Comparison of ENCODE assay signal across 9 mouse cellular contexts in genomic region chr5:134901012-134901643, GRCm38 (mm10). TPM values are rescaled to one million over a fixed set of nuclear protein-coding genes. Genes with fewer than 3 reads are reported as not detected.
DNase-seq lines count a peak whose midpoint lies in the region; ATAC-seq and TF ChIP-seq lines count a peak whose summit lies in the region.
"Had no signal": no experiment of that assay in that cellular context is flagged by ENCODE, and none has a peak within 500 bp of the region (broad histone marks: within the 10 kb centered on the region; RNA-seq: fewer than 3 reads in every experiment).

No protein-coding gene starts in this region.

- no peak overlapping the region for H3K4me2 ChIP-seq in midbrain, embryonic 11.5 days
- H3K4me2 ChIP-seq in embryonic facial prominence, embryonic 11.5 days (ENCODE audit: low read depth, low read length): no peak overlapping the region
- no peak overlapping the region for H3K4me2 ChIP-seq in limb, embryonic 14.5 days (replicated peaks; ENCODE audit: low read depth, low read length, severe bottlenecking)
- H3K4me2 ChIP-seq in stomach, embryonic 16.5 days (ENCODE audit: low read depth, low read length): no peak overlapping the region

- TF ChIP-seq POLR2A in kidney, adult 2 months (IDR thresholded peaks at IDR 0.05; ENCODE audit: low read depth, low read length): no peak
- TF ChIP-seq POLR2A in limb, embryonic 14.5 days (IDR thresholded peaks at IDR 0.05; ENCODE audit: borderline replicate concordance, extremely low read depth, insufficient read depth, insufficient read length): no peak

- no peak for ATAC-seq in midbrain, embryonic 11.5 days (ENCODE audit: low FRiP score)
- ATAC-seq in embryonic facial prominence, embryonic 11.5 days (replicated peaks; ENCODE audit: insufficient number of reproducible peaks, low FRiP score, low TSS enrichment, low read depth): no peak
- ATAC-seq in limb, embryonic 14.5 days (ENCODE audit: low FRiP score, low read depth): peak; percentile 84
- ATAC-seq in stomach, embryonic 16.5 days (ENCODE audit: insufficient read depth, low FRiP score): peak; percentile 49; the same call in 1 of the 2 replicates

- H3K27me3 ChIP-seq in midbrain, embryonic 10.5 days (ENCODE audit: low read depth, poor library complexity, severe bottlenecking): no peaks in the 10 kb centered on the region; the same call in 1 of the 2 replicates
- no peaks in the 10 kb centered on the region for H3K27me3 ChIP-seq in midbrain, embryonic 11.5 days (ENCODE audit: control insufficient read depth, insufficient read depth, low read length)
- no peaks in the 10 kb centered on the region for H3K27me3 ChIP-seq in embryonic facial prominence, embryonic 11.5 days (ENCODE audit: control insufficient read depth, insufficient read depth, low read length)
- no peaks in the 10 kb centered on the region for H3K27me3 ChIP-seq in kidney, adult 2 months (replicated peaks; ENCODE audit: control insufficient read depth, insufficient read depth, low read length)
- H3K27me3 ChIP-seq in limb, embryonic 14.5 days (ENCODE audit: control insufficient read depth, insufficient read depth, low read length): no peaks in the 10 kb centered on the region
- H3K27me3 ChIP-seq in stomach, embryonic 16.5 days (ENCODE audit: control insufficient read depth, insufficient read depth, low read length): no peaks in the 10 kb centered on the region

- peak; percentile 22 for DNase-seq in midbrain, embryonic 10.5 days (ENCODE audit: low spot score)
- DNase-seq in midbrain, embryonic 11.5 days (ENCODE audit: low spot score, missing footprints): no peak
- DNase-seq in adrenal gland, postnatal 10 days: peak; percentile 59
- peak; percentile 78 for DNase-seq in embryonic facial prominence, embryonic 11.5 days (ENCODE audit: low spot score)
- DNase-seq in kidney, adult 2 months: peak; percentile 64
- peak; percentile 72 for DNase-seq in limb, embryonic 14.5 days (ENCODE audit: low spot score)
- DNase-seq in B cell, adult 2 months: no peak

- 0 out of 2 replicates have a peak, but pooled peaks cover 6% of the 10 kb centered on the region for H3K4me1 ChIP-seq in midbrain, embryonic 10.5 days
- H3K4me1 ChIP-seq in midbrain, embryonic 11.5 days (ENCODE audit: control insufficient read depth, insufficient read depth, low read length): no peaks in the 10 kb centered on the region
- H3K4me1 ChIP-seq in embryonic facial prominence, embryonic 11.5 days (ENCODE audit: control insufficient read depth, insufficient read depth, low read length): no peaks in the 10 kb centered on the region
- H3K4me1 ChIP-seq in kidney, adult 2 months (ENCODE audit: control insufficient read depth, insufficient read depth, low read length): no peaks in the 10 kb centered on the region
- peaks cover 17% of the 10 kb centered on the region for H3K4me1 ChIP-seq in limb, embryonic 14.5 days (ENCODE audit: control insufficient read depth, insufficient read depth, low read length)
- peaks cover 12% of the 10 kb centered on the region for H3K4me1 ChIP-seq in stomach, embryonic 16.5 days (ENCODE audit: control insufficient read depth, insufficient read depth, low read length)

- no peak overlapping the region for H3K9ac ChIP-seq in midbrain, embryonic 11.5 days (ENCODE audit: low read length)
- H3K9ac ChIP-seq in embryonic facial prominence, embryonic 11.5 days (replicated peaks; ENCODE audit: low read length): no peak overlapping the region
- no peak overlapping the region for H3K9ac ChIP-seq in limb, embryonic 14.5 days (ENCODE audit: low read depth, low read length, severe bottlenecking)
- no peak overlapping the region for H3K9ac ChIP-seq in stomach, embryonic 16.5 days (ENCODE audit: low read length)

- H3K9me3 ChIP-seq in midbrain, embryonic 10.5 days (replicated peaks): no peaks in the 10 kb centered on the region
- no peaks in the 10 kb centered on the region for H3K9me3 ChIP-seq in midbrain, embryonic 11.5 days (ENCODE audit: control insufficient read depth, low read length)
- no peaks in the 10 kb centered on the region for H3K9me3 ChIP-seq in embryonic facial prominence, embryonic 11.5 days (replicated peaks; ENCODE audit: control insufficient read depth, low read length)
- no peaks in the 10 kb centered on the region for H3K9me3 ChIP-seq in limb, embryonic 14.5 days (ENCODE audit: control insufficient read depth, low read length)
- no peaks in the 10 kb centered on the region for H3K9me3 ChIP-seq in stomach, embryonic 16.5 days (replicated peaks; ENCODE audit: control insufficient read depth, low read length)

- 55% methylated on average over 12 of the region's 12 CpGs for WGBS in midbrain, embryonic 10.5 days
- WGBS in midbrain, embryonic 11.5 days: 55% methylated on average over 12 of the region's 12 CpGs
- WGBS in embryonic facial prominence, embryonic 11.5 days: 33% methylated on average over 12 of the region's 12 CpGs
- 32% methylated on average over 12 of the region's 12 CpGs for WGBS in kidney, adult 2 months
- WGBS in limb, embryonic 14.5 days: 24% methylated on average over 12 of the region's 12 CpGs
- WGBS in stomach, embryonic 16.5 days: 26% methylated on average over 12 of the region's 12 CpGs

- no peak overlapping the region for H3K27ac ChIP-seq in midbrain, embryonic 10.5 days (replicated peaks)
- H3K27ac ChIP-seq in midbrain, embryonic 11.5 days (ENCODE audit: low read depth, low read length): no peak overlapping the region
- H3K27ac ChIP-seq in embryonic facial prominence, embryonic 11.5 days (replicated peaks; ENCODE audit: low read depth, low read length): no peak overlapping the region
- H3K27ac ChIP-seq in kidney, adult 2 months (ENCODE audit: insufficient read depth, low read depth, low read length): no peak overlapping the region
- H3K27ac ChIP-seq in limb, embryonic 14.5 days (replicated peaks; ENCODE audit: low read depth, low read length): no peak overlapping the region
- H3K27ac ChIP-seq in stomach, embryonic 16.5 days (ENCODE audit: low read length): no peak overlapping the region
- H3K27ac ChIP-seq: macrophage had no signal

- TF ChIP-seq CTCF in kidney, adult 2 months (conservative IDR thresholded peaks at IDR 0.05; ENCODE audit: insufficient read depth, insufficient read length, low read depth, low read length): peak; percentile 68

- H3K4me3 ChIP-seq in midbrain, embryonic 10.5 days: no peak overlapping the region
- H3K4me3 ChIP-seq in midbrain, embryonic 11.5 days (ENCODE audit: low read depth, low read length): no peak overlapping the region
- no peak overlapping the region for H3K4me3 ChIP-seq in embryonic facial prominence, embryonic 11.5 days (ENCODE audit: low read depth, low read length)
- no peak overlapping the region for H3K4me3 ChIP-seq in kidney, adult 2 months (ENCODE audit: insufficient read depth, low read depth, low read length)
- H3K4me3 ChIP-seq in limb, embryonic 14.5 days (replicated peaks; ENCODE audit: low read length): no peak overlapping the region
- no peak overlapping the region for H3K4me3 ChIP-seq in stomach, embryonic 16.5 days (replicated peaks; ENCODE audit: low read length)

- no peaks in the 10 kb centered on the region for H3K36me3 ChIP-seq in midbrain, embryonic 10.5 days
- H3K36me3 ChIP-seq in midbrain, embryonic 11.5 days (ENCODE audit: control insufficient read depth, insufficient read depth, low read length): no peaks in the 10 kb centered on the region
- no peaks in the 10 kb centered on the region for H3K36me3 ChIP-seq in embryonic facial prominence, embryonic 11.5 days (replicated peaks; ENCODE audit: control insufficient read depth, insufficient read depth, low read depth, low read length)
- H3K36me3 ChIP-seq in kidney, adult 2 months (ENCODE audit: control insufficient read depth, insufficient read depth, low read length): no peaks in the 10 kb centered on the region
- no peaks in the 10 kb centered on the region for H3K36me3 ChIP-seq in limb, embryonic 14.5 days (ENCODE audit: control insufficient read depth, insufficient read depth, low read length)
- no peaks in the 10 kb centered on the region for H3K36me3 ChIP-seq in stomach, embryonic 16.5 days (ENCODE audit: control insufficient read depth, insufficient read depth, low read length)

RNA-seq across cellular contexts. Expression of gene Tmem270, which starts 5.4 kb away (rescaled TPM):
- not detected in 2 replicates for polyA plus RNA-seq in midbrain, embryonic 10.5 days (2016; fragmentation: Nextera tagmentation; extraction: Ambion mirVana)
- not detected in 2 replicates for polyA plus RNA-seq in midbrain, embryonic 11.5 days (2014; fragmentation: Nextera tagmentation; extraction: Ambion mirVana)
- total RNA-seq in adrenal gland, postnatal 10 days (2021): not detected
- not detected in 2 replicates for polyA plus RNA-seq in embryonic facial prominence, embryonic 11.5 days (2014; fragmentation: Nextera tagmentation; extraction: Ambion mirVana)
- polyA plus RNA-seq in kidney, adult 2 months (2012; rRNA removed): 0.09 TPM in 1 of 2 replicates, not detected in the other
- not detected in 2 replicates for polyA plus RNA-seq in limb, embryonic 14.5 days (2012; rRNA removed)
- polyA plus RNA-seq in limb, embryonic 14.5 days (2014; fragmentation: Nextera tagmentation; extraction: Ambion mirVana): not detected in 2 replicates
- not detected in 2 replicates for polyA plus RNA-seq in stomach, embryonic 16.5 days (2015; fragmentation: Nextera tagmentation; extraction: Ambion mirVana)
- polyA plus RNA-seq: macrophage had no signal

RNA-seq across cellular contexts. Expression of gene Cldn13, which starts 14.2 kb away (rescaled TPM):
- polyA plus RNA-seq in midbrain, embryonic 10.5 days (2016; fragmentation: Nextera tagmentation; extraction: Ambion mirVana): 3.2 and 3.8 TPM in 2 replicates
- polyA plus RNA-seq in midbrain, embryonic 11.5 days (2014; fragmentation: Nextera tagmentation; extraction: Ambion mirVana): 3.8 and 3.9 TPM in 2 replicates
- total RNA-seq in adrenal gland, postnatal 10 days (2021): 1 to 10 TPM in 1 of 2 experiments, under 1 TPM in 1; 0.75 to 3.3 TPM
- polyA plus RNA-seq in embryonic facial prominence, embryonic 11.5 days (2014; fragmentation: Nextera tagmentation; extraction: Ambion mirVana): 3.5 and 3.6 TPM in 2 replicates
- polyA plus RNA-seq in kidney, adult 2 months (2012; rRNA removed): not detected in 2 replicates
- polyA plus RNA-seq in limb, embryonic 14.5 days (2012; rRNA removed): 0.33 TPM in 2 replicates
- not detected in 2 replicates for polyA plus RNA-seq in limb, embryonic 14.5 days (2014; fragmentation: Nextera tagmentation; extraction: Ambion mirVana)
- 8.6 and 13.5 TPM in 2 replicates for polyA plus RNA-seq in stomach, embryonic 16.5 days (2015; fragmentation: Nextera tagmentation; extraction: Ambion mirVana)
- polyA plus RNA-seq: macrophage had no signal

RNA-seq across cellular contexts. Expression of gene Mettl27, which starts 31.0 kb away (rescaled TPM):
- 9.6 and 12.8 TPM in 2 replicates for polyA plus RNA-seq in midbrain, embryonic 10.5 days (2016; fragmentation: Nextera tagmentation; extraction: Ambion mirVana)
- 9.1 and 9.2 TPM in 2 replicates for polyA plus RNA-seq in midbrain, embryonic 11.5 days (2014; fragmentation: Nextera tagmentation; extraction: Ambion mirVana)
- total RNA-seq in adrenal gland, postnatal 10 days (2021): 10 to 100 TPM; 23.6 to 24.2 TPM
- polyA plus RNA-seq in embryonic facial prominence, embryonic 11.5 days (2014; fragmentation: Nextera tagmentation; extraction: Ambion mirVana): 9.7 and 15.2 TPM in 2 replicates
- 33.7 and 38.0 TPM in 2 replicates for polyA plus RNA-seq in kidney, adult 2 months (2012; rRNA removed)
- polyA plus RNA-seq in limb, embryonic 14.5 days (2012; rRNA removed): 14.8 and 14.9 TPM in 2 replicates
- 18.9 and 21.3 TPM in 2 replicates for polyA plus RNA-seq in limb, embryonic 14.5 days (2014; fragmentation: Nextera tagmentation; extraction: Ambion mirVana)
- 14.1 and 14.8 TPM in 2 replicates for polyA plus RNA-seq in stomach, embryonic 16.5 days (2015; fragmentation: Nextera tagmentation; extraction: Ambion mirVana)

RNA-seq across cellular contexts. Expression of gene Cldn4, which starts 45.6 kb away (rescaled TPM):
- 3.2 and 3.4 TPM in 2 replicates for polyA plus RNA-seq in midbrain, embryonic 10.5 days (2016; fragmentation: Nextera tagmentation; extraction: Ambion mirVana)
- polyA plus RNA-seq in midbrain, embryonic 11.5 days (2014; fragmentation: Nextera tagmentation; extraction: Ambion mirVana): 2.5 and 2.7 TPM in 2 replicates
- under 1 TPM; 0.21 to 0.57 TPM for total RNA-seq in adrenal gland, postnatal 10 days (2021)
- 16.9 and 20.5 TPM in 2 replicates for polyA plus RNA-seq in embryonic facial prominence, embryonic 11.5 days (2014; fragmentation: Nextera tagmentation; extraction: Ambion mirVana)
- 37.5 and 44.1 TPM in 2 replicates for polyA plus RNA-seq in kidney, adult 2 months (2012; rRNA removed)
- polyA plus RNA-seq in limb, embryonic 14.5 days (2012; rRNA removed): 48.4 and 50.0 TPM in 2 replicates
- polyA plus RNA-seq in limb, embryonic 14.5 days (2014; fragmentation: Nextera tagmentation; extraction: Ambion mirVana): 49.3 and 61.5 TPM in 2 replicates
- 73.1 and 90.8 TPM in 2 replicates for polyA plus RNA-seq in stomach, embryonic 16.5 days (2015; fragmentation: Nextera tagmentation; extraction: Ambion mirVana)
- polyA plus RNA-seq: macrophage had no signal

Comparison
In these comparisons a context has a peak if more than half of its experiments do, and no peak if none do; other contexts are left out.
1. DNase-seq: peak in midbrain, embryonic 10.5 days (single experiment), adrenal gland, postnatal 10 days (single experiment), embryonic facial prominence, embryonic 11.5 days (single experiment), kidney, adult 2 months (single experiment) and limb, embryonic 14.5 days (single experiment); none in midbrain, embryonic 11.5 days (single experiment) and B cell, adult 2 months (0 of 2).
2. ATAC-seq: peak in limb, embryonic 14.5 days (single experiment) and stomach, embryonic 16.5 days (single experiment); none in midbrain, embryonic 11.5 days (single experiment) and embryonic facial prominence, embryonic 11.5 days (single experiment).